Comparison of ENCODE assay signal across 8 mouse cellular contexts in genomic region chr6:94773604-94774486, GRCm38 (mm10).
DNase-seq lines count a peak whose midpoint lies in the region; ATAC-seq and TF ChIP-seq lines count a peak whose summit lies in the region.

No protein-coding gene starts in this region.

- H3K4me1 ChIP-seq in lung, embryonic 14.5 days (ENCODE audit: insufficient read depth), result peaks cover 13% of the 10 kb centered on the region
- no peaks in the 10 kb centered on the region for H3K4me1 ChIP-seq in lung, adult 2 months (ENCODE audit: control insufficient read depth, insufficient read depth, low read length)
- H3K4me1 ChIP-seq in forebrain, embryonic 11.5 days (replicated peaks; ENCODE audit: control insufficient read depth, insufficient read depth, low read length), result peaks cover 26% of the 10 kb centered on the region; the same call in 1 of the 2 replicates
- H3K4me1 ChIP-seq in limb, embryonic 14.5 days (ENCODE audit: control insufficient read depth, insufficient read depth, low read length), result peaks cover 33% of the 10 kb centered on the region
- H3K4me1 ChIP-seq in cerebellum, adult 2 months (ENCODE audit: control insufficient read depth, insufficient read depth, low read length), result no peaks in the 10 kb centered on the region

- peak overlapping the region; percentile 15 for H3K4me3 ChIP-seq in lung, embryonic 14.5 days (ENCODE audit: low read depth, low read length)
- H3K4me3 ChIP-seq in lung, adult 2 months (replicated peaks; ENCODE audit: extremely low read depth, low read depth, low read length), result no peak overlapping the region
- H3K4me3 ChIP-seq in forebrain, embryonic 11.5 days (ENCODE audit: low read depth, low read length), result 0 out of 2 replicates have a peak overlapping the region, but pooled peaks have one; percentile 3
- H3K4me3 ChIP-seq in limb, embryonic 14.5 days (replicated peaks; ENCODE audit: low read length), result peak overlapping the region; percentile 18
- H3K4me3 ChIP-seq in cerebellum, adult 2 months (replicated peaks; ENCODE audit: insufficient read depth, low read depth, low read length), result no peak overlapping the region

- no peak for TF ChIP-seq CTCF in lung, embryonic 14.5 days (IDR thresholded peaks at IDR 0.05; ENCODE audit: low read depth)
- TF ChIP-seq CTCF in lung, adult 2 months (IDR thresholded peaks at IDR 0.05; ENCODE audit: insufficient read depth, low read length), result no peak
- TF ChIP-seq CTCF in cerebellum, adult 2 months (IDR thresholded peaks at IDR 0.05; ENCODE audit: borderline replicate concordance, insufficient read depth, low read depth, low read length), result no peak

- no peaks in the 10 kb centered on the region for H3K27me3 ChIP-seq in lung, embryonic 14.5 days (ENCODE audit: insufficient read depth, low read length)
- H3K27me3 ChIP-seq in forebrain, embryonic 11.5 days (ENCODE audit: control insufficient read depth, insufficient read depth, low read length), result no peaks in the 10 kb centered on the region
- H3K27me3 ChIP-seq in limb, embryonic 14.5 days (ENCODE audit: control insufficient read depth, insufficient read depth, low read length), result no peaks in the 10 kb centered on the region
- H3K27me3 ChIP-seq in cerebellum, adult 2 months (ENCODE audit: control insufficient read depth, insufficient read depth, low read length), result no peaks in the 10 kb centered on the region; the same call in 1 of the 2 replicates

- intact Hi-C loops in left cerebral cortex, postnatal 4 days (cut with DNase I), result no loop called here

- peak overlapping the region; percentile 5; the same call in 1 of the 2 replicates for H3K9ac ChIP-seq in lung, embryonic 14.5 days
- peak overlapping the region; percentile 64 for H3K9ac ChIP-seq in forebrain, embryonic 11.5 days (ENCODE audit: low read length)
- H3K9ac ChIP-seq in limb, embryonic 14.5 days (ENCODE audit: low read depth, low read length, severe bottlenecking), result peak overlapping the region; percentile 51

- ATAC-seq in lung, embryonic 14.5 days (ENCODE audit: insufficient read depth), result peak; percentile 80
- peak; percentile 81 for ATAC-seq in forebrain, embryonic 11.5 days (replicated peaks; ENCODE audit: low FRiP score)
- ATAC-seq in limb, embryonic 14.5 days (ENCODE audit: low FRiP score, low read depth), result peak; percentile 73

- DNase-seq in lung, embryonic 14.5 days, result peak; percentile 86
- DNase-seq in lung, adult 2 months, result no peak
- peak; percentile 86 for DNase-seq in forebrain, embryonic 11.5 days (ENCODE audit: low spot score)
- DNase-seq in limb, embryonic 14.5 days (ENCODE audit: low spot score), result peak; percentile 76
- peak; percentile 56 for DNase-seq in retina, embryonic 14.5 days (ENCODE audit: low spot score)
- no peak for DNase-seq in testis, postnatal 10 days (ENCODE audit: low spot score)
- no peak for DNase-seq in cerebellum, adult 2 months
- DNase-seq in left cerebral cortex, postnatal 4 days, result no peak

- H3K9me3 ChIP-seq in lung, embryonic 14.5 days (ENCODE audit: low read depth, low read length), result no peaks in the 10 kb centered on the region
- no peaks in the 10 kb centered on the region; the same call in 1 of the 2 replicates for H3K9me3 ChIP-seq in forebrain, embryonic 11.5 days (ENCODE audit: control insufficient read depth, low read length)
- H3K9me3 ChIP-seq in limb, embryonic 14.5 days (ENCODE audit: control insufficient read depth, low read length), result no peaks in the 10 kb centered on the region

- H3K27ac ChIP-seq in lung, embryonic 14.5 days (ENCODE audit: low read depth), result peak overlapping the region; percentile 73
- H3K27ac ChIP-seq in forebrain, embryonic 11.5 days (ENCODE audit: low read depth, low read length), result peak overlapping the region; percentile 98
- H3K27ac ChIP-seq in limb, embryonic 14.5 days (replicated peaks; ENCODE audit: low read depth, low read length), result peak overlapping the region; percentile 87
- H3K27ac ChIP-seq in cerebellum, adult 2 months (ENCODE audit: insufficient read depth, low read length), result no peak overlapping the region

- 3% methylated on average over 27 of the region's 27 CpGs for WGBS in lung, embryonic 14.5 days
- WGBS in lung, adult 2 months, result 14% methylated on average over 27 of the region's 27 CpGs
- WGBS in forebrain, embryonic 11.5 days, result 2% methylated on average over 27 of the region's 27 CpGs
- 1% methylated on average over 27 of the region's 27 CpGs for WGBS in limb, embryonic 14.5 days
- 17% methylated on average over 27 of the region's 27 CpGs for WGBS in cerebellum, adult 2 months

- H3K36me3 ChIP-seq in lung, embryonic 14.5 days (ENCODE audit: insufficient read depth), result no peaks in the 10 kb centered on the region
- no peaks in the 10 kb centered on the region for H3K36me3 ChIP-seq in forebrain, embryonic 11.5 days (ENCODE audit: control insufficient read depth, insufficient read depth, low read length)
- no peaks in the 10 kb centered on the region for H3K36me3 ChIP-seq in limb, embryonic 14.5 days (ENCODE audit: control insufficient read depth, insufficient read depth, low read length)

- H3K4me2 ChIP-seq in lung, embryonic 14.5 days, result peak overlapping the region; percentile 59
- H3K4me2 ChIP-seq in forebrain, embryonic 11.5 days (ENCODE audit: low read depth, low read length, severe bottlenecking), result peak overlapping the region; percentile 37
- H3K4me2 ChIP-seq in limb, embryonic 14.5 days (replicated peaks; ENCODE audit: low read depth, low read length, severe bottlenecking), result peak overlapping the region; percentile 43

- TF ChIP-seq POLR2A in lung, adult 2 months (IDR thresholded peaks at IDR 0.05; ENCODE audit: borderline replicate concordance, extremely low read depth, low read depth, low read length), result no peak
- peak; percentile 38; the same call in 1 of the 2 replicates for TF ChIP-seq POLR2A in limb, embryonic 14.5 days (IDR thresholded peaks at IDR 0.05; ENCODE audit: borderline replicate concordance, extremely low read depth, insufficient read depth, insufficient read length)
- no peak for TF ChIP-seq POLR2A in cerebellum, adult 2 months (IDR thresholded peaks at IDR 0.05; ENCODE audit: borderline replicate concordance, insufficient read depth, low read length)

Comparison
In these comparisons a context has a peak if more than half of its experiments do, and no peak if none do; other contexts are left out.
1. DNase-seq: peak in lung, embryonic 14.5 days (single experiment), forebrain, embryonic 11.5 days (single experiment), limb, embryonic 14.5 days (single experiment) and retina, embryonic 14.5 days (single experiment); none in lung, adult 2 months (single experiment), testis, postnatal 10 days (single experiment), cerebellum, adult 2 months (0 of 2) and left cerebral cortex, postnatal 4 days (single experiment).
2. H3K4me3 ChIP-seq: peak in lung, embryonic 14.5 days (single experiment), forebrain, embryonic 11.5 days (single experiment) and limb, embryonic 14.5 days (single experiment); none in lung, adult 2 months (single experiment) and cerebellum, adult 2 months (single experiment).
3. H3K9ac ChIP-seq: peak in every context shown above with its lines; median percentile 64 in forebrain, embryonic 11.5 days; 51 in limb, embryonic 14.5 days; 5 in lung, embryonic 14.5 days.
4. Peak in every context shown above with its lines, with median percentiles within 50 percentile points of each other: ATAC-seq and H3K4me2 ChIP-seq.